Mouse (Mus musculus) midbrain, embryonic 12.5 days (tissue): ENCODE measurements around the gene Gm21852. TPM values are rescaled to one million over a fixed set of nuclear protein-coding genes. Genes with fewer than 3 reads are reported as not detected.
"Not testable (repeated sequence)": the region's sequence is repeated elsewhere in the genome, so short reads cannot be mapped to it uniquely, and the experiment has no call there.

Experiments
- ATAC-seq: fragments of 200-750 bp; cut with Nextera tagmentation; 2 replicates; pipeline ENCODE4 v1.8.0; 2017; ENCODE audit warnings: low read depth, moderate TSS enrichment, moderate library complexity; ENCODE audit not compliant: low FRiP score
- H3K27ac ChIP-seq: fragments of 300-500 bp; sonication (generic); replicated peaks from 2 replicates; pipeline ENCODE4 v1.5.1; 2016; ENCODE audit warnings: mild to moderate bottlenecking
- H3K27me3 ChIP-seq: fragments of 300-500 bp; sonication (generic); 2 replicates; pipeline ENCODE4 v1.6.1; 2016; ENCODE audit warnings: mild to moderate bottlenecking
- H3K36me3 ChIP-seq: fragments of 300-500 bp; sonication (generic); 2 replicates; pipeline ENCODE4 v1.6.1; 2016
- H3K4me1 ChIP-seq: fragments of 300-500 bp; sonication (generic); 2 replicates; pipeline ENCODE4 v1.6.1; 2016
- H3K4me2 ChIP-seq: fragments of 300-500 bp; sonication (generic); replicated peaks from 2 replicates; pipeline ENCODE4 v1.6.1; 2016; ENCODE audit warnings: mild to moderate bottlenecking, moderate library complexity
- H3K4me3 ChIP-seq: fragments of 300-500 bp; sonication (generic); 2 replicates; pipeline ENCODE4 v1.5.1; 2016; ENCODE audit warnings: mild to moderate bottlenecking
- H3K9ac ChIP-seq: fragments of 300-500 bp; sonication (generic); replicated peaks from 2 replicates; pipeline ENCODE4 v1.6.1; 2016; ENCODE audit warnings: mild to moderate bottlenecking, moderate library complexity
- H3K9me3 ChIP-seq: fragments of 300-500 bp; sonication (generic); 2 replicates; pipeline ENCODE4 v1.6.1; 2016; ENCODE audit warnings: mild to moderate bottlenecking
- WGBS: fragments of 180-500 bp; shearing (Covaris S2); methylation state at CpG from one replicate; pipeline ENCODE4 v1.1.7; 2016; 5-methylcytosine and 5-hydroxymethylcytosine counted together
- microRNA-seq: library from miRNA; unstranded; fragments of <30 nt; microRNA quantifications from one replicate; pipeline ENCODE4, GENCODE M21; 2017
- polyA plus RNA-seq: library from polyadenylated mRNA; unstranded; fragments of >200 nt; fragmentation: Nextera tagmentation; extraction: Ambion mirVana; gene quantifications from 2 replicates; pipeline ENCODE4 v1.2.1, GENCODE M21; 2016

Gene Gm21852
- not detected in 2 replicates for polyA plus RNA-seq

DNA sequence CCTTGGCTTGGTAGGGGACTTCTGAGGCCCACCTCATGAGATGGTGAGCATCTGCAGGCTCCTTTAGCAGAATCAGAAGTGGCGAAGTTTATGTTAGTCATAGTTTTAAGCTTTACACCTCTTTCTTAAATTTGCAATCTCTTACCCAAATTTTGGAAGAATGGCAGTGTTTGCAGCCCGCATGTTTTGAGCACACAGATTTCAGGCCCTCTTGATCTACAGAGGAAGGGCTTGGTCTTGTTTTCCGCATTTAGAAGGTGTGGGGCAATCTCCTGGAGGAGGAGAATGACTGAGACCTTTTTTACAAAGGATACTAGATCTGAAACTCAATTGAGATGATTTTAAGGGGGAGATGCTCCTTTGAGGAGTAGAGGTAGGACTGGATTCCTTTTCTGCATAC is at the start of gene Gm21852:
Gene Gm21852 (minus strand): TSS at position 101 of the 400 bp plus-strand sequence.
- ATAC-seq, result not testable (repeated sequence)

More for the DNA sequence above, at the start of gene Gm21852:
- H3K9me3 ChIP-seq, H3K9ac ChIP-seq, H3K4me2 ChIP-seq, H3K4me3 ChIP-seq, H3K36me3 ChIP-seq, H3K27me3 ChIP-seq, H3K27ac ChIP-seq, H3K4me1 ChIP-seq: not testable (repeated sequence)
- WGBS, result no CpG with 5 or more reads among the region's 3 CpGs

Small RNA genes lying within 50 kb of the gene (microRNA-seq; reads per million reads assigned to microRNA genes)
- gene Gm27466 (not detected), gene Gm28018 (not detected)

Other genes starting within 250 kb of the Gm21852 start
- gene Gm21797, start 123.8 kb upstream of the Gm21852 start, polyA plus RNA-seq, result not detected in 2 replicates
- not detected in 2 replicates for gene Gm20795, start 152.9 kb upstream of the Gm21852 start, polyA plus RNA-seq